Mouse (Mus musculus): Measurements from ENCODE around the gene Sult2b1. TPM values are rescaled to one million over a fixed set of nuclear protein-coding genes. Genes with fewer than 3 reads are reported as not detected.

Gene Sult2b1
- total RNA-seq, 2 experiments from 2014 or later: not detected

GRCm38 (mm10) chr7:45716460-45716857 lies 68.0 kb downstream of the Sult2b1 start:
- intact Hi-C loops (cut with DNase I; ENCODE audit: low total_unique reads): no loop called here
- DNase-seq: no peak

GRCm38 (mm10) chr7:45715741-45716459 lies 68.6 kb downstream of the Sult2b1 start:
- DNase-seq: no peak
- intact Hi-C loops (cut with DNase I; ENCODE audit: low total_unique reads): no loop called here

GRCm38 (mm10) chr7:45715090-45715708 lies 69.3 kb downstream of the Sult2b1 start, which contains the start of gene Rpl18:
Gene Rpl18, plus strand, starts transcription at chr7:45715457.
- intact Hi-C loops (cut with DNase I; ENCODE audit: low total_unique reads): no loop called here
- DNase-seq: peak; percentile 99

GRCm38 (mm10) chr7:45714630-45715089 lies 69.8 kb downstream of the Sult2b1 start:
- intact Hi-C loops (cut with DNase I; ENCODE audit: low total_unique reads): no loop called here
- peak; percentile 10 for DNase-seq

- intact Hi-C loops (cut with DNase I; ENCODE audit: low total_unique reads): no loop called here
- DNase-seq: no peak
These were observed 70.5 kb downstream of the Sult2b1 start for GRCm38 (mm10) chr7:45713881-45714520.

- intact Hi-C loops (cut with DNase I; ENCODE audit: low total_unique reads): no loop called here
- DNase-seq: peak; percentile 22
These were observed 71.1 kb downstream of the Sult2b1 start for GRCm38 (mm10) chr7:45713396-45713795.

GRCm38 (mm10) chr7:45712022-45712757 lies 72.3 kb downstream of the Sult2b1 start:
- peak; percentile 45 for DNase-seq
- intact Hi-C loops (cut with DNase I; ENCODE audit: low total_unique reads): no loop called here

- peak; percentile 22 for DNase-seq
- intact Hi-C loops (cut with DNase I; ENCODE audit: low total_unique reads): no loop called here
These were observed 73.0 kb downstream of the Sult2b1 start for GRCm38 (mm10) chr7:45711316-45712021.

GRCm38 (mm10) chr7:45710477-45711191 lies 73.8 kb downstream of the Sult2b1 start:
- DNase-seq: peak; percentile 19
- intact Hi-C loops (cut with DNase I; ENCODE audit: low total_unique reads): no loop called here

- DNase-seq: peak; percentile 18
- intact Hi-C loops (cut with DNase I; ENCODE audit: low total_unique reads): no loop called here
These were observed 74.7 kb downstream of the Sult2b1 start for GRCm38 (mm10) chr7:45709677-45710355.

GRCm38 (mm10) chr7:45709036-45709435 lies 75.4 kb downstream of the Sult2b1 start:
- DNase-seq: no peak
- intact Hi-C loops (cut with DNase I; ENCODE audit: low total_unique reads): no loop called here

- peak; percentile 76 for DNase-seq
- intact Hi-C loops (cut with DNase I; ENCODE audit: low total_unique reads): no loop called here
These were observed 76.2 kb downstream of the Sult2b1 start for GRCm38 (mm10) chr7:45708221-45708761.

- intact Hi-C loops (cut with DNase I; ENCODE audit: low total_unique reads): no loop called here
These were observed 77.0 kb downstream of the Sult2b1 start for GRCm38 (mm10) chr7:45707375-45707967.

GRCm38 (mm10) chr7:45706721-45707241 lies 77.7 kb downstream of the Sult2b1 start:
- DNase-seq: peak; percentile 94
- intact Hi-C loops (cut with DNase I; ENCODE audit: low total_unique reads): no loop called here

More at GRCm38 (mm10) chr7:45707375-45707967, 77.0 kb downstream of the Sult2b1 start:
- peak; percentile 98 for DNase-seq

GRCm38 (mm10) chr7:45705873-45706281 lies 78.6 kb downstream of the Sult2b1 start:
- intact Hi-C loops (cut with DNase I; ENCODE audit: low total_unique reads): no loop called here
- peak; percentile 91 for DNase-seq

- DNase-seq: no peak
- intact Hi-C loops (cut with DNase I; ENCODE audit: low total_unique reads): no loop called here
These were observed 79.0 kb downstream of the Sult2b1 start for GRCm38 (mm10) chr7:45705443-45705864.
